Mouse (Mus musculus) right cerebral cortex, postnatal 14 days (tissue): ENCODE data around the gene Fgfr2.
A peak's percentile ranks its signal among the peaks of the same experiment; 100 is the strongest.
"Not testable (repeated sequence)": the region's sequence is repeated elsewhere in the genome, so short reads cannot be mapped to it uniquely, and the experiment has no call there.

Source experiments
- DNase-seq: peaks from one replicate; pipeline ENCODE4 v3.0.0; 2022

Fgfr2 gene

GRCm38 (mm10) chr7:131153044-131153443 is 1970.1 kb downstream of the Fgfr2 start:
- no peak for DNase-seq

- DNase-seq, result no peak
These were observed 1973.0 kb downstream of the Fgfr2 start for GRCm38 (mm10) chr7:131150179-131150578.

GRCm38 (mm10) chr7:131146214-131146613 is 1976.9 kb downstream of the Fgfr2 start, which contains the start of gene 4933402N03Rik:
4933402N03Rik (minus strand) TSS chr7:131146314.
- DNase-seq, result no peak

- no peak for DNase-seq
These were observed 1990.0 kb downstream of the Fgfr2 start for GRCm38 (mm10) chr7:131133181-131133580.

- no peak for DNase-seq
These were observed 1993.1 kb downstream of the Fgfr2 start for GRCm38 (mm10) chr7:131130021-131130420.

- DNase-seq, result peak; percentile 24
These were observed 2000.8 kb downstream of the Fgfr2 start for GRCm38 (mm10) chr7:131122210-131122807.

- DNase-seq, result no peak
These were observed 2008.7 kb downstream of the Fgfr2 start for GRCm38 (mm10) chr7:131114434-131114833.

- peak; percentile 26 for DNase-seq
These were observed 2009.5 kb downstream of the Fgfr2 start for GRCm38 (mm10) chr7:131113676-131114075.

GRCm38 (mm10) chr7:131112486-131112885 is 2010.7 kb downstream of the Fgfr2 start:
- DNase-seq, result peak; percentile 78

- not testable (repeated sequence) for DNase-seq
These were observed 2040.7 kb downstream of the Fgfr2 start for GRCm38 (mm10) chr7:131082403-131082802.

GRCm38 (mm10) chr7:131075956-131076355 is 2047.2 kb downstream of the Fgfr2 start:
- DNase-seq, result peak; percentile 29

- DNase-seq, result not testable (repeated sequence)
These were observed 2049.1 kb downstream of the Fgfr2 start for GRCm38 (mm10) chr7:131074098-131074497.

- not testable (repeated sequence) for DNase-seq
These were observed 2049.7 kb downstream of the Fgfr2 start for GRCm38 (mm10) chr7:131073476-131073875.

- peak; percentile 28 for DNase-seq
These were observed 2055.0 kb downstream of the Fgfr2 start for GRCm38 (mm10) chr7:131068191-131068590.

- DNase-seq, result no peak
These were observed 2060.6 kb downstream of the Fgfr2 start for GRCm38 (mm10) chr7:131062541-131062940.

- peak; percentile 37 for DNase-seq
These were observed 2063.3 kb downstream of the Fgfr2 start for GRCm38 (mm10) chr7:131059808-131060207.

- DNase-seq, result not testable (repeated sequence)
These were observed 2065.2 kb downstream of the Fgfr2 start for GRCm38 (mm10) chr7:131057918-131058317.

- DNase-seq, result peak; percentile 9
These were observed 2068.3 kb downstream of the Fgfr2 start for GRCm38 (mm10) chr7:131054808-131055370.

- DNase-seq, result not testable (repeated sequence)
These were observed 2073.3 kb downstream of the Fgfr2 start for GRCm38 (mm10) chr7:131049829-131050228.

- DNase-seq, result not testable (repeated sequence)
These were observed 2077.8 kb downstream of the Fgfr2 start for GRCm38 (mm10) chr7:131045258-131045835.

- no peak for DNase-seq
These were observed 2080.5 kb downstream of the Fgfr2 start for GRCm38 (mm10) chr7:131042657-131043056.

- DNase-seq, result not testable (repeated sequence)
These were observed 2082.4 kb downstream of the Fgfr2 start for GRCm38 (mm10) chr7:131040760-131041159.

- no peak for DNase-seq
These were observed 2086.1 kb downstream of the Fgfr2 start for GRCm38 (mm10) chr7:131037083-131037482.

- DNase-seq, result no peak
These were observed 2086.8 kb downstream of the Fgfr2 start for GRCm38 (mm10) chr7:131036396-131036795.
